ENCODE assay signal across 15 mouse cellular contexts in genomic region chr7:130808694-130809093, GRCm38 (mm10). TPM values are rescaled to one million over a fixed set of nuclear protein-coding genes. Genes with fewer than 3 reads are reported as not detected.
"Had no signal": no experiment of that assay in that cellular context is flagged by ENCODE, and none has a peak within 500 bp of the region (broad histone marks: within the 10 kb centered on the region; RNA-seq: fewer than 3 reads in every experiment).

No protein-coding gene starts in this region.

- H3K4me2 ChIP-seq: hindbrain, embryonic 14.5 days; intestine, embryonic 15.5 days; kidney, embryonic 15.5 days; limb, embryonic 12.5 days; liver, embryonic 13.5 days; neural tube, embryonic 15.5 days had no signal

- H3K9me3 ChIP-seq: intestine, embryonic 15.5 days; kidney, embryonic 15.5 days; limb, embryonic 12.5 days; liver, embryonic 13.5 days; neural tube, embryonic 15.5 days had no signal

- H3K9ac ChIP-seq: hindbrain, embryonic 14.5 days; intestine, embryonic 15.5 days; kidney, embryonic 15.5 days; limb, embryonic 12.5 days; liver, embryonic 13.5 days; liver, postnatal 0 days; neural tube, embryonic 15.5 days had no signal

- ATAC-seq: liver, postnatal 0 days had no signal

- H3K27me3 ChIP-seq: intestine, embryonic 15.5 days; kidney, embryonic 15.5 days; limb, embryonic 12.5 days; liver, embryonic 13.5 days; neural tube, embryonic 15.5 days had no signal

- H3K27ac ChIP-seq: hindbrain, embryonic 14.5 days; intestine, embryonic 15.5 days; kidney, embryonic 15.5 days; limb, embryonic 12.5 days; liver, embryonic 13.5 days; neural tube, embryonic 15.5 days had no signal

- H3K4me1 ChIP-seq: limb, embryonic 12.5 days; liver, embryonic 13.5 days had no signal

- H3K36me3 ChIP-seq: intestine, embryonic 15.5 days; kidney, embryonic 15.5 days; limb, embryonic 12.5 days; liver, embryonic 13.5 days; neural tube, embryonic 15.5 days had no signal

- DNase-seq: kidney, adult 2 months; kidney, postnatal 25 days; liver; liver, embryonic 13.5 days; liver, postnatal 0 days; midbrain, embryonic 14.5 days; spleen, adult 18-20 months; thymus, postnatal 14 days had no signal

- H3K4me3 ChIP-seq: intestine, embryonic 15.5 days; kidney, embryonic 15.5 days; limb, embryonic 12.5 days; liver, embryonic 13.5 days; myocyte; neural tube, embryonic 15.5 days had no signal

RNA-seq across cellular contexts. Expression of gene Btbd16, which starts 34.8 kb away (rescaled TPM):
- polyA plus RNA-seq: hindbrain, embryonic 14.5 days; kidney, embryonic 15.5 days; limb, embryonic 12.5 days; liver, embryonic 13.5 days; midbrain, embryonic 14.5 days; myocyte; neural tube, embryonic 11.5 days; neural tube, embryonic 15.5 days had no signal
